Mouse (Mus musculus) embryonic facial prominence, embryonic 15.5 days (tissue): ENCODE measurements around the gene Olfr713. TPM values are rescaled to one million over a fixed set of nuclear protein-coding genes. Genes with fewer than 3 reads are reported as not detected.

Source experiments
- ATAC-seq: fragments of 200-750 bp; cut with Nextera tagmentation; 2 replicates; pipeline ENCODE4 v1.8.0; 2017; ENCODE audit warnings: low read depth, moderate TSS enrichment; ENCODE audit not compliant: insufficient number of reproducible peaks, low FRiP score, low TSS enrichment
- H3K27ac ChIP-seq: fragments of 300-500 bp; sonication (generic); replicated peaks from 2 replicates; pipeline ENCODE4 v1.5.1; 2015; ENCODE audit warnings: mild to moderate bottlenecking, inconsistent platforms
- H3K27me3 ChIP-seq: fragments of 300-500 bp; sonication (generic); 2 replicates; pipeline ENCODE4 v1.6.1; 2015; ENCODE audit warnings: inconsistent platforms
- H3K36me3 ChIP-seq: fragments of 300-500 bp; sonication (generic); 2 replicates; pipeline ENCODE4 v1.6.1; 2015; ENCODE audit warnings: mild to moderate bottlenecking, inconsistent platforms
- H3K4me1 ChIP-seq: fragments of 300-500 bp; sonication (generic); 2 replicates; pipeline ENCODE4 v1.6.1; 2015; ENCODE audit warnings: inconsistent platforms
- H3K4me2 ChIP-seq: fragments of 300-500 bp; sonication (generic); replicated peaks from 2 replicates; pipeline ENCODE4 v1.6.1; 2015; ENCODE audit warnings: mild to moderate bottlenecking, inconsistent platforms
- H3K4me3 ChIP-seq: fragments of 300-500 bp; sonication (generic); replicated peaks from 2 replicates; pipeline ENCODE4 v1.5.1; 2015; ENCODE audit warnings: mild to moderate bottlenecking, inconsistent platforms
- H3K9ac ChIP-seq: fragments of 300-500 bp; sonication (generic); 2 replicates; pipeline ENCODE4 v1.6.1; 2015; ENCODE audit warnings: inconsistent platforms
- H3K9me3 ChIP-seq: fragments of 300-500 bp; sonication (generic); replicated peaks from 2 replicates; pipeline ENCODE4 v1.6.1; 2016; ENCODE audit warnings: inconsistent platforms
- WGBS: fragments of 180-500 bp; shearing (Covaris S2); methylation state at CpG from one replicate; pipeline ENCODE4 v1.1.7; 2015; 5-methylcytosine and 5-hydroxymethylcytosine counted together
- polyA plus RNA-seq: library from polyadenylated mRNA; unstranded; fragments of >200 nt; fragmentation: Nextera tagmentation; extraction: Ambion mirVana; gene quantifications from 2 replicates; pipeline ENCODE4 v1.2.1, GENCODE M21; 2015

The Olfr713 gene
- polyA plus RNA-seq: 0.16 TPM in 1 of 2 replicates, not detected in the other

GRCm38 (mm10) chr7:107030874-107031273 is at the start of gene Olfr713:
Gene Olfr713, plus strand, starts transcription at chr7:107031174.
- WGBS: 84% methylated on average over 1 of the region's 1 CpGs
- no peak for ATAC-seq

GRCm38 (mm10) chr7:106985236-106985635 is 45.7 kb upstream of the Olfr713 start:
- H3K9ac ChIP-seq: no peak overlapping the region
- no peak overlapping the region for H3K27ac ChIP-seq
- no peaks in the 10 kb centered on the region for H3K4me1 ChIP-seq
- no peak overlapping the region for H3K4me3 ChIP-seq
- WGBS: 93% methylated on average over 3 of the region's 3 CpGs
- no peaks in the 10 kb centered on the region for H3K9me3 ChIP-seq
- no peak for ATAC-seq
- no peaks in the 10 kb centered on the region for H3K27me3 ChIP-seq
- H3K4me2 ChIP-seq: no peak overlapping the region
- H3K36me3 ChIP-seq: no peaks in the 10 kb centered on the region

More at GRCm38 (mm10) chr7:107030874-107031273, at the start of gene Olfr713:
- Histone ChIP-seq H3K9me3 (no peaks in the 10 kb centered on the region), H3K27ac (no peak within 1 kb of the TSS), H3K27me3 (no peaks in the 10 kb centered on the region), H3K4me3 (no peak within 1 kb of the TSS), H3K36me3 (no peaks in the 10 kb centered on the region), H3K9ac (no peak within 1 kb of the TSS), H3K4me2 (no peak within 1 kb of the TSS), H3K4me1 (no peaks in the 10 kb centered on the region)

- Histone ChIP-seq H3K4me1 (no peaks in the 10 kb centered on the region), H3K4me3 (no peak overlapping the region), H3K27me3 (no peaks in the 10 kb centered on the region), H3K36me3 (no peaks in the 10 kb centered on the region), H3K4me2 (no peak overlapping the region), H3K27ac (no peak overlapping the region), H3K9me3 (no peaks in the 10 kb centered on the region), H3K9ac (no peak overlapping the region)
- ATAC-seq: no peak
- 82% methylated on average over 7 of the region's 7 CpGs for WGBS
Measured at GRCm38 (mm10) chr7:107000798-107001197, 30.2 kb upstream of the Olfr713 start.

GRCm38 (mm10) chr7:107004169-107004568 is 26.8 kb upstream of the Olfr713 start:
- Histone ChIP-seq H3K27me3 (no peaks in the 10 kb centered on the region), H3K4me3 (no peak overlapping the region), H3K9ac (no peak overlapping the region), H3K4me2 (no peak overlapping the region), H3K36me3 (no peaks in the 10 kb centered on the region), H3K9me3 (no peaks in the 10 kb centered on the region), H3K27ac (no peak overlapping the region), H3K4me1 (no peaks in the 10 kb centered on the region)
- ATAC-seq: no peak
- WGBS: 62% methylated on average over 3 of the region's 3 CpGs

- WGBS: 31% methylated on average over 1 of the region's 1 CpGs
- Histone ChIP-seq H3K27me3 (no peaks in the 10 kb centered on the region), H3K4me2 (no peak within 1 kb of the TSS), H3K4me1 (no peaks in the 10 kb centered on the region), H3K9me3 (no peaks in the 10 kb centered on the region), H3K36me3 (no peaks in the 10 kb centered on the region), H3K4me3 (no peak within 1 kb of the TSS), H3K27ac (no peak within 1 kb of the TSS), H3K9ac (no peak within 1 kb of the TSS)
- ATAC-seq: no peak
Measured at GRCm38 (mm10) chr7:107005972-107006371, 25.0 kb upstream of the Olfr713 start, which contains the start of gene Olfr2. Gene Olfr2, minus strand, starts transcription at chr7:107006072.

- Histone ChIP-seq H3K4me3 (no peak overlapping the region), H3K9me3 (no peaks in the 10 kb centered on the region), H3K4me1 (no peaks in the 10 kb centered on the region), H3K27me3 (no peaks in the 10 kb centered on the region), H3K27ac (no peak overlapping the region), H3K4me2 (no peak overlapping the region), H3K9ac (no peak overlapping the region), H3K36me3 (no peaks in the 10 kb centered on the region)
- WGBS: 73% methylated on average over 2 of the region's 2 CpGs
- no peak for ATAC-seq
Measured at GRCm38 (mm10) chr7:107039934-107040563, 9.1 kb downstream of the Olfr713 start.

- no peak overlapping the region for H3K9ac ChIP-seq
- H3K4me3 ChIP-seq: no peak overlapping the region
- no peak overlapping the region for H3K27ac ChIP-seq
- 82% methylated on average over 3 of the region's 3 CpGs for WGBS
- no peaks in the 10 kb centered on the region for H3K9me3 ChIP-seq
- ATAC-seq: no peak
- H3K4me1 ChIP-seq: no peaks in the 10 kb centered on the region
- no peaks in the 10 kb centered on the region for H3K36me3 ChIP-seq
- no peaks in the 10 kb centered on the region for H3K27me3 ChIP-seq
- no peak overlapping the region for H3K4me2 ChIP-seq
Measured at GRCm38 (mm10) chr7:107043136-107043535, 12.2 kb downstream of the Olfr713 start.

GRCm38 (mm10) chr7:107044407-107044806 is 13.4 kb downstream of the Olfr713 start:
- no peak overlapping the region for H3K4me3 ChIP-seq
- no peak for ATAC-seq
- 71% methylated on average over 1 of the region's 1 CpGs for WGBS

GRCm38 (mm10) chr7:107045833-107046232 is 14.9 kb downstream of the Olfr713 start:
- Histone ChIP-seq H3K9ac (no peak overlapping the region), H3K4me3 (no peak overlapping the region), H3K27ac (no peak overlapping the region), H3K27me3 (no peaks in the 10 kb centered on the region), H3K4me1 (no peaks in the 10 kb centered on the region), H3K4me2 (no peak overlapping the region), H3K9me3 (no peaks in the 10 kb centered on the region), H3K36me3 (no peaks in the 10 kb centered on the region)
- ATAC-seq: no peak
- WGBS: 6% methylated on average over 5 of the region's 5 CpGs

More at GRCm38 (mm10) chr7:107044407-107044806, 13.4 kb downstream of the Olfr713 start:
- H3K4me2 ChIP-seq: no peak overlapping the region
- no peaks in the 10 kb centered on the region for H3K27me3 ChIP-seq
- no peaks in the 10 kb centered on the region for H3K4me1 ChIP-seq
- H3K27ac ChIP-seq: no peak overlapping the region
- H3K9ac ChIP-seq: no peak overlapping the region
- no peaks in the 10 kb centered on the region for H3K9me3 ChIP-seq
- H3K36me3 ChIP-seq: no peaks in the 10 kb centered on the region

GRCm38 (mm10) chr7:107047578-107047977 is 16.6 kb downstream of the Olfr713 start:
- ATAC-seq: no peak
- Histone ChIP-seq H3K9ac (no peak overlapping the region), H3K9me3 (no peaks in the 10 kb centered on the region), H3K27ac (no peak overlapping the region), H3K27me3 (no peaks in the 10 kb centered on the region), H3K4me3 (no peak overlapping the region), H3K4me2 (no peak overlapping the region), H3K4me1 (no peaks in the 10 kb centered on the region), H3K36me3 (no peaks in the 10 kb centered on the region)
- WGBS: 42% methylated on average over 3 of the region's 3 CpGs

GRCm38 (mm10) chr7:107070681-107071080 is 39.7 kb downstream of the Olfr713 start, which contains the start of gene Olfr714:
Gene Olfr714, plus strand, starts transcription at chr7:107070981.
- WGBS: 88% methylated on average over 2 of the region's 2 CpGs
- no peaks in the 10 kb centered on the region for H3K9me3 ChIP-seq
- no peak within 1 kb of the TSS for H3K4me3 ChIP-seq
- no peak within 1 kb of the TSS for H3K4me2 ChIP-seq
- no peak for ATAC-seq
- no peaks in the 10 kb centered on the region for H3K4me1 ChIP-seq
- H3K36me3 ChIP-seq: no peaks in the 10 kb centered on the region
- no peaks in the 10 kb centered on the region for H3K27me3 ChIP-seq
- no peak within 1 kb of the TSS for H3K27ac ChIP-seq
- no peak within 1 kb of the TSS for H3K9ac ChIP-seq
